Mouse (Mus musculus): Measurements from ENCODE around the gene Zfp526.

DNA sequence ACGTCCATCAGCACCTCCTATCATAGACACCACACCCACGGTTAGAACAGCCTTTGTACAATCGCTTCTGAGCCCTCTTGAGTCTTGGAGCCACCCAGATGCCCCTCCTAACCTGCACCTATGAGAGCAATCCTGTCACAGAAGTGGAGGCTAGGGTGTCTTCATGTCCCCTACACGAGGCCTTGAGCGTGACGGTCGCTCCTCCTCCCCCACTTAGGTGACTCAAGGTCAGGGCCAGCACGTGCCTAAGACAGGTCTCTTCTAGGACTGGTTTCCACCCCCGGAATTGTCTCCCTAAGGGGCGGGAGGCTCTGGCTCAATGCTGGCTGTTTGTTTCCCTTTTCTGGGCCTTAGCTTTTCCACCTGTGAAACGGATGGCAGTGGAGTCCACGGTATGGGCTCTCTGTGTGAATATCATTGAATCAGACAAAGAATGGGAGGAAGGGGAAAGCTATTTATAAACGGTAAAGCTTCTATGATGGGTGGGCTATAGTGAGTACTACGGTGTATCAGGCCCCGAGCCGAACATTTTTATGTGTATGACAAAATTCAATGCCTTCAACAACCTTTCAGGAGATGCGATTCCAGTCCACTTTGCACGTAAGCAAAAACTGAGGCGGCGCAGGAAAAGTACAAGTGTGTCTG, 646 bp upstream of the Zfp526 start, which contains the start of gene Dedd2:
- TF ChIP-seq CTCF (IDR thresholded peaks at IDR 0.05; ENCODE audit: insufficient read depth, low read length) (no peak), POLR2A (IDR thresholded peaks at IDR 0.05; ENCODE audit: borderline replicate concordance, extremely low read depth, low read depth, low read length) (peak; percentile 20; the same call in 1 of the 2 replicates)
